Mouse (Mus musculus) cortical plate, adult 2 months (tissue): ENCODE results near the gene Thoc6.

Experiments used
- CTCF ChIP-seq: fragments of 200-500 bp; IDR thresholded peaks from 2 replicates; pipeline ENCODE4 v1.5.1; 2011; ENCODE audit warnings: mild to moderate bottlenecking, control low read depth, low read length; ENCODE audit not compliant: insufficient read depth; ENCODE audit errors: extremely low read depth
- POLR2A ChIP-seq: fragments of 200-500 bp; IDR thresholded peaks from 2 replicates; pipeline ENCODE4 v1.6.1; 2011; ENCODE audit warnings: mild to moderate bottlenecking, low read length, control low read depth; ENCODE audit not compliant: insufficient read depth; ENCODE audit errors: extremely low read depth

- TF ChIP-seq POLR2A: no peak
- TF ChIP-seq CTCF: no peak
These were observed 25.7 kb upstream of the Thoc6 start for GRCm38 (mm10) chr17:23699131-23700077.
